Mouse (Mus musculus) mouse trophoblast stem cell (cell line): ENCODE results near the gene Rps5.
"Not testable (repeated sequence)": the region's sequence is repeated elsewhere in the genome, so short reads cannot be mapped to it uniquely, and the experiment has no call there.

Source experiments
- in situ Hi-C, 2 experiments: fragments of 300-500 bp; cut with MseI, MboI; formaldehyde crosslinking; loops; 2 replicates in 1 of 2; 3 replicates in 1 of 2; pipeline ENCODE4 v1.15.1; 2025

Rps5 gene

GRCm38 (mm10) chr7:12921705-12922465 is at the start of gene Rps5:
TSS of gene Rps5 (plus strand) at chr7:12922290.
- in situ Hi-C loops, result no loop called here

GRCm38 (mm10) chr7:12874301-12874700 is 47.8 kb upstream of the Rps5 start:
- in situ Hi-C loops, result no loop called here

- in situ Hi-C loops, result no loop called here
Observed at GRCm38 (mm10) chr7:12880036-12880435, 42.1 kb upstream of the Rps5 start.

GRCm38 (mm10) chr7:12880497-12880896 is 41.6 kb upstream of the Rps5 start:
- in situ Hi-C loops, result not testable (repeated sequence)

GRCm38 (mm10) chr7:12880911-12881660 is 41.0 kb upstream of the Rps5 start, which contains the start of gene Zfp128:
TSS of gene Zfp128 (plus strand) at chr7:12881177.
- in situ Hi-C loops, result no loop called here

GRCm38 (mm10) chr7:12886563-12887266 is 35.4 kb upstream of the Rps5 start:
- in situ Hi-C loops, result no loop called here

- in situ Hi-C loops, result no loop called here
Observed at GRCm38 (mm10) chr7:12887585-12887984, 34.5 kb upstream of the Rps5 start.

GRCm38 (mm10) chr7:12890928-12891327 is 31.2 kb upstream of the Rps5 start:
- in situ Hi-C loops, result no loop called here

- in situ Hi-C loops, result no loop called here
Observed at GRCm38 (mm10) chr7:12891334-12891733, 30.8 kb upstream of the Rps5 start.

GRCm38 (mm10) chr7:12897655-12898410 is 24.3 kb upstream of the Rps5 start, which contains the start of gene Zscan22:
TSS of gene Zscan22 (plus strand) at chr7:12897815.
- in situ Hi-C loops, result no loop called here

GRCm38 (mm10) chr7:12901517-12901916 is 20.6 kb upstream of the Rps5 start:
- in situ Hi-C loops, result no loop called here

- in situ Hi-C loops, result no loop called here
Observed at GRCm38 (mm10) chr7:12903623-12904022, 18.5 kb upstream of the Rps5 start.

GRCm38 (mm10) chr7:12905146-12905545 is 16.9 kb upstream of the Rps5 start:
- in situ Hi-C loops, result no loop called here

- in situ Hi-C loops, result no loop called here
Observed at GRCm38 (mm10) chr7:12909498-12909962, 12.6 kb upstream of the Rps5 start.

- in situ Hi-C loops, result no loop called here
Observed at GRCm38 (mm10) chr7:12910181-12910668, 11.9 kb upstream of the Rps5 start.

GRCm38 (mm10) chr7:12913556-12913955 is 8.5 kb upstream of the Rps5 start:
- in situ Hi-C loops, result no loop called here

- in situ Hi-C loops, result not testable (repeated sequence)
Observed at GRCm38 (mm10) chr7:12920495-12920894, 1.6 kb upstream of the Rps5 start.

- in situ Hi-C loops, result no loop called here
Observed at GRCm38 (mm10) chr7:12921318-12921704, 779 bp upstream of the Rps5 start.

- in situ Hi-C loops, result no loop called here
Observed at GRCm38 (mm10) chr7:12922729-12923128, 639 bp downstream of the Rps5 start.

GRCm38 (mm10) chr7:12926316-12926715 is 4.2 kb downstream of the Rps5 start:
- in situ Hi-C loops, result no loop called here

GRCm38 (mm10) chr7:12927191-12927680 is 5.1 kb downstream of the Rps5 start, which contains the start of gene Rnf225:
TSS of gene Rnf225 (plus strand) at chr7:12927416.
- in situ Hi-C loops, result no loop called here
